Mouse (Mus musculus) thymus, adult 18-20 months (tissue): ENCODE results near the gene Timm50.

ENCODE experiments used
- DNase-seq, 2 experiments: peaks; one replicate each; pipeline ENCODE4 v3.0.0; 2022; ENCODE audit warnings: mixed read lengths in 2 of 2

Timm50 gene

DNA sequence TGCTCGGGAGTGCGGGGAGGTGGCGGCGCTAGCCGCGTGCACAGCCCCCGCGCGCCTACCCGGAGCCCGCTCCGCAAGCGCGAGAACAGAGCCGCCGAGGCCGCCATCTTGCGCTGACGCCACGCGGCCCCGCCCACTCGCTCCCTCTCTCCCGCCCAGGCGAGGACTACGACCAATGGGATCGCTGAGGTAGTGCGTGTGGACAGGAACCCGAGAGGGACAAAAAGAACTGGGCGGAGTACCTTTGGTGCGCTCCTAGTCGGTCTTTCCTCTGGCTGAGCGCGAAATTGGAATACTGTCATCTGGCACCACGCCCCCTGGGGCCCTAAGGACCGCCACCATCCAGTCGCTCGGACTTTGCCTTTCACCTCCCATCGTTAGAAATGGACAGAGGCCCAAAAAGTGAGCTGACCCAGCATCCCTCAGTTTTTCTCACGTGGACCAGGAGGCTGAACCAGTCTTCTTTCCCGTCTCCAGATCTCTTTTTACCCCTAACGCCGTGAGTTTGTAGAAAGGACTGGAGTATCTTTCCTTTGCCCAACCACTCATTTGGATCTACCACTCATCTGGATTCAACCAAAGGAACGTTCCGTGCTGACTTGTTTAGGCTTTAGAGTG is at the start of gene Timm50:
Timm50 (minus strand) TSS at position 147 of the 618 bp plus-strand sequence.
- peak; percentile 92 to 93 for DNase-seq

DNA sequence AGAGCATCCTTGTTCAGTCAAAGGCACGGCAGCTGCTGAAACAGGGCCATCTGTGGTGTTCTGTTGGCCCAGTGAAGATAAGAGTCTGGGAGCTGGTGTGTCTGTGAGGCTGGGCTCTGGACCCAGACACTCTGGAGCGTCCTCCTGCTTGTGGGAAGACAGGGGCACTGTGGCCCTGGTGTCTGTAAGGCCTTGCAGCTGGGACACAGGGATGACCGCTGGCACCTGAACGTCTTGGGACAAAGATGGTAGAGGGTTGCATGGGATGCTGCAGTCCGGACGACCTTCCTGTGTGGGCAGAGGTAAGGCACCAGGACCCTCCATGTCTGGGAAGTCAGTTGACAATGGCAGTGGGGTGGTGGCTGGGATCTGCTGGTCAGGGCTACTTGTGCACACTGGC is 48.4 kb upstream of the Timm50 start:
- DNase-seq: no peak

GRCm38 (mm10) chr7:28359854-28360253 is 48.0 kb upstream of the Timm50 start:
- no peak for DNase-seq

- no peak for DNase-seq
These were observed 46.6 kb upstream of the Timm50 start for GRCm38 (mm10) chr7:28358431-28358830.

DNA sequence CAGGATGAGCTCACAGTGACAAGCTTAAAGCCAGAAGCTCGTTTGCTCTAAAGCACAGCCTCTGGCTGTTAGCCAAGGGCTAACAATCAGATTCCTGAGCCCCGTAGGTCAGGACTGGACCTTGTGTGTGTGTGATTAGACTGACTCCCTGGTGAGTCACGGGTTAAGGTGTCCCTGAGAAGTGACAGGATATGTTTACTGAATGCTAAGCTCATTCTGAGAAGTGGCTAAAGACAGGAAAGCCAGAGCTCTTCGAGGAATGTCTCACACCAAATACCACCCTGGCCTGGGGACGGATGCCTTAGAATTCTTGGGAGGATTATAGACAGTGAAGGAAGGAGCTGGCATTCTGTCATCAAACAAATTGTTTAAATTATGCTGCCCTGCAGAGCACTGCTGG is 46.1 kb upstream of the Timm50 start:
- no peak for DNase-seq

- no peak for DNase-seq
These were observed 45.1 kb upstream of the Timm50 start for GRCm38 (mm10) chr7:28356981-28357380.

DNA sequence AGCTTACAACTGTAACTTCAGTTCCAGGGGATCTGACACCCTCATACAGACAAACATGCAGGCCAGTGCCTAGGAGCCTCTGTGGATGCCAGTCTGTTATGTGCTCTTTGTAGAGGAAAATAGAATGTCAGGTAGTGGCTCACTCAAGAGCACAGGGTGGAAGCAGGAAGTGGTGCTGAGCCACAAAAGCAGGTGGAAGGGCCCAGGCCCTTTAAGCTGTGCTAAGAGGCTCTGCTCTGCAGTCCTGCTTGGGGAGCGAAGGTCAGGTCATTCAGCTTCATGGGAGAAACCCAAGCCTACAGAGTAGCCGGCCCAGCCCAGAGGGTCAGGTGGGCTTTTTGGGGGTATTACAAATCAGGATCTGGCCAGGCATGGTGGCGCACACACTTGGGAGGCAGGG is 43.3 kb upstream of the Timm50 start:
- DNase-seq: peak; percentile 42 to 61

- DNase-seq: no peak
These were observed 42.7 kb upstream of the Timm50 start for GRCm38 (mm10) chr7:28354596-28354995.

- no peak for DNase-seq
These were observed 42.3 kb upstream of the Timm50 start for GRCm38 (mm10) chr7:28354113-28354581.

GRCm38 (mm10) chr7:28353267-28353666 is 41.4 kb upstream of the Timm50 start:
- DNase-seq: no peak

GRCm38 (mm10) chr7:28351676-28352191 is 39.9 kb upstream of the Timm50 start:
- no peak for DNase-seq

- peak; percentile 97 to 98 for DNase-seq
These were observed 38.4 kb upstream of the Timm50 start, which contains the start of gene Rps16 for GRCm38 (mm10) chr7:28350155-28350883. Gene Rps16 (plus strand): TSS chr7:28350652.

DNA sequence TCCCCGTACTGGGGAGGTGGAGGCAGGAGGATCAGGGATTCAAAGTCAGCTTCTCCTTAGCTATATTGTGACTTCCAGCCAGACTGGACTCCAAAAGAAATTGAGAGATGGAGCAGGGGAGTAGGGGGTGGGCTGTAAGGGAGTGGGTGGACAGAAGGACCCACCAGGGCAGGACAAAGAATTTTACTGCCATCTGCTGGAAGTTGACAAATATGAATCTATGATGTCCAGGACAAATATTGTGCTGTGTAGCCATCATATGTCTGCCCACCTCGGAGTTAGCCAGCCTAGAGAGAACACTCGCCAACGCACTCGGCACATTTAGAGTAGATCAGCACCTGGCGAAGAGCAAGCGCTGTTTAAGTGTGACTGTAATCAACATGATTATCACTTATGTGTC is 36.7 kb upstream of the Timm50 start:
- no peak for DNase-seq

DNA sequence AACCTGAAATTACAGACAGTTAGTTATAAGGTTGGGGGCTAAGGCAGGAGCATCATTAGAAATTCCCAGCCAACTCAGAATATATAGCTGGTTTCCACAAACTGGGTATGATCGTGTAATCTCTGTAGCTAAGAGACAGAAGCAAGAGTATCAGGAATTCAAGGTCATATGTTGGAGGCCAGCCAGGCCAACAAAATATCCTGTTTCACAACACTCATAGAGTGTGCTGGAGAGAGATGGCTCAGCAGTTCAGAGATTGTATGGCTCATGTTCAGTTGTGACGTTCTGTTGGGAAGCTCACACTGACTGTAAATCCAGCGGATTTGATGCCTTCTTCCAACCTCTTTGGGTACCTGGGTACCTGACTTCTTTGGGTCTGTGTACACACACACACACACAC is 35.9 kb upstream of the Timm50 start:
- no peak for DNase-seq

DNA sequence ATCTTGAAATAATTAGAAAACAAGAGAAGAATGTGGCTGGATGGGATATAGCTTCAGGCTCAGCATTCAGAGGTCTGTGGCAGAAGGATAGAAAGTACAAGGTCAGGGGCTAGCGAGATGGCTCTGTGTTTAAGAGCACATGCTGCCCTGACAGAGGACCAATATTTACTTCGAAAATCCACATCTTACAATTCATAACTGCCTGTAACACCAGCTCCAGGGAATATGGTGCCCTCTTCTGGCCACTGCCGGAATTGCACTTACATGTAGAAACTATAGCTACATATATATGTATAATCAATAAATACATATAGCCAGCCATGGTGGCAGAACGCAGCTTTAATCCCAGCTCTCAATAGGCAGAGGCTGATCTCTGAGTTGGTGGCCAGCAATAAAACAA is 32.8 kb upstream of the Timm50 start:
- DNase-seq: no peak

DNA sequence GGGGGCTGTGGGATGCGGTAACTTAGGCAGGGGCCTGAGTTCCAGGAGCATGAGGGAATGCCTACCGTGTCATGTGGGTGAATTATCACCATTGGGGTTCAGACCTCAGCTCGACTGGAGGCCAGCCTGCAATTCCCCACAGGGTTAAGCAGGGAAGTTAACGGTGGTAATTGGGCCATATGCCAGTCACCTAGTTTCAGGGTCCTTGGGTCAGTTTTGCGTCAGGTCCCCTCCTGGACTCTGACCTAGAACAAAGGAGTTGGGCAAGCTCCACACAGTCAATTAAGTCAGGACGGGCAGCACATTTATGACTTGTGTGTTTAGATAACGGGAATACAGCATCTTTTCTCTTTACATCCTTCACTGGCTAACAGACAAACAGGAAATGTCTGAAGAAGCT is 29.5 kb upstream of the Timm50 start:
- no peak for DNase-seq

DNA sequence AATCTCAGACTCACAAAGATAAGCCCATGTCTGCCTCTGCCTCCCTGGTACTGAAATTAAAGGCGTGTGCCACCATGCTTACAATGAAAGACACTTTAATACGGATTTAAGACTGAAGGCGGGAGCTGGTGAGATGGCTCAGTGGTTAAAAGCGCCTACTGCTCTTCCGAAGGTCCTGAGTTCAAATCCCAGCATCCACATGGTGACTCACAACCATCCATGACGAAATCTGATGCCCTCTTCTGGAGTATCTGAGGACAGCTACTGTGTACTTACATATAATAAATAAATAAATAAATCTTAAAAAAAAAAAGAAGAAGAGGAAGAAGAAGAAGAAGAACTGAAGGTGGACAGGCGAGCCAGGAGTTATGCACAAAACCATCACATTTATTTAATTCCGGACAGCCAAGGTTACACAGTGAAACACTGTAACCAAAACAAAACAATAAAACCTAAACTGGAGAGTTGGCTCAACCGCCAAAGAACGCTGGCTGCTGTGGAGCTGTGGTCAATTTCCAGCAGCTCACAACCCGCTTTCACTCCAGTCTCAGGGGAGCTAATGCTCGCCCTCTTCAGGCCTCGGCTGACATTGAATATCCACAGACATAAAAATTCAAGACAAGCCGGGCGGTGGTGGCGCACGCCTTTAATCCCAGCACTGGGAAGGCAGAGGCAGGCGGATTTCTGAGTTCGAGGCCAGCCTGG is 27.5 kb upstream of the Timm50 start:
- DNase-seq: peak in 1 of 2 experiments; percentile 52

DNA sequence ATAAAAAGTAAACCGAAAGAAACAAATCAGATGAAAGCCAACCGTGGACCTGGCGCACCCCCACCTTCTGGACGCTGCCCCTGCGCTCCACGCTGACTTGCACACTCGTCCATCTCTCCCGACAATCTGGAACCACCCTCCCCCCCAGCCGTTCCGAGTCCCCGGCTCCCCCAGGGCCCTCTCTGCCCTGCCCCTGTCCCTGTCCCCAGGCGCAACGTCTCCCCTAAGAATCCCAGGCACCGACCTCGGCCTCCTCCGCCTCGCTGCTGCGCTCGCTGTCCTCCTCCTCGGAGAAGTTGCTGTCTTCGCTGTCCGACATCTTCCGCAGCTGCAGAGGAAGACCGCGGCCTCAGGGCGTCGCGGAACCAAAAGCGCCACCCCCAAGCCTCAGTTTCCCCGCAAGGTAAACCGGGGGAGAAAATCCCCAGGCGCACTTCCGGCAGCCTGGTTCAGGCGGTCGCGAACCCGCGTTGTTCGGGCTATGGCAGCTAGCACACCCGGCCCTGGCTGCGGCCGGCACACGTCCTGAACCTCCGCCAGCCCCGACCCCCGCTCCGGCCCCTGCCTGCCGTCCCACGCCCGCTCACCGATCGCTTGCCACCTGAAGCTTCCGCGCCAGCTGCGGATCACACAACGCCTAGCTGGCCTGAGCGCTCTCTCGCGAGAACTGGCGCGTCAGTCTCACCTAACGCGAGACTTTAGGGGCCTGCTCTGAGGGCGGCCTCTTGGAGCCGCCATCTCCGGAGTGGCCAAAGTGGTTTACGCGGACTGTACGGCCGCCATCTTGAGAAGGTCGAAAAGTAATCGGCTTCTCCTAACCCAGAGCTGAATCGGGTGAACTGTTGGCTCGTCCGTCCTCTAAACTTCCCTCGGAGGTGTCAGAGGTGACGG is 26.5 kb upstream of the Timm50 start, which contains the start of gene Supt5:
Supt5 (minus strand) TSS at position 639 of the 891 bp plus-strand sequence.
- peak; percentile 97 to 98 for DNase-seq

- DNase-seq: no peak
These were observed 23.6 kb upstream of the Timm50 start for GRCm38 (mm10) chr7:28335471-28335870.

GRCm38 (mm10) chr7:28334534-28334933 is 22.7 kb upstream of the Timm50 start:
- DNase-seq: no peak

DNA sequence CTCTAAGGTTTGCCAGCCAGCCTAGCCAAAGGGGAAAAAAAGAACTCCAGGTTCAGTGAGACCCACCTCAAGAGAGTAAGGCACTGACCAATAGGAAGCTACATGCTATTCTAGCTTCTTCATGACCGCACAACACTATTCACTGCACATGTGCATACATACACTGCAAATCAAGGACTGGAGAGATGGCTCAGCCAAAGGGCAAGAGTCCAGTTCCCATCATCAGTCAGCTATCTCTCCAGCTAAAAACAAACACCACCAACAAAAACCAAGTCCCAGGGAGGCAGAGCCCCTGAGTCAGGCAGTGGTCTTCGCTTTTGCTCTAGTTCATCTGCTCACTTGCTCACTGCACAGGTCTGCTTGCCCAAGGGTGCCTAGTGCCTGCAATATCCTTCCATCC is 16.4 kb upstream of the Timm50 start:
- no peak for DNase-seq

DNA sequence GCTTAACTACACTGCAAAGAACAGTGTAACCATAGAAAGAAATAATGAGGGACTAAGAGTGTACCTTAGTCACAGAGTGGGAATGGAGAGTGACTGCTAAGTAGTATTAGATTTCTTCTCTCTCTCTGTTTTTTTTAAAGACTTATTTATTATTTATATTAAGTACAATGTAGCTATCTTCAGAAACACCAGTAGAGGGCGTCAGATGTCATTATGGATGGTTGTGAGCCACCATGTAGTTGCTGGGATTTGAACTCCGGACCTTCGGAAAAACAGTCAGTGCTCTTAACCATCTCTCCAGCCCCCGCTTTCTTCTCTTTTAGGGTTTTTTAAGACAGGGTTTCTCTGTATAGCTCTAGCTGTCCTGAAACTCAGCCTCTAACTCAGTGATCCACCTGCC is 14.6 kb upstream of the Timm50 start:
- DNase-seq: no peak
